Mouse (Mus musculus) bone marrow, adult 2 months (tissue): ENCODE measurements around the gene Col23a1.

ENCODE experiments used
- CTCF ChIP-seq: fragments of 200-500 bp; IDR thresholded peaks from 2 replicates; pipeline ENCODE4 v1.5.1; 2011; ENCODE audit warnings: low read length, control low read depth; ENCODE audit not compliant: control insufficient read depth, insufficient read depth
- POLR2A ChIP-seq: fragments of 200-500 bp; IDR thresholded peaks from 2 replicates; pipeline ENCODE4 v1.6.1; 2011; ENCODE audit warnings: low read depth, mild to moderate bottlenecking, control low read depth, low read length, borderline replicate concordance; ENCODE audit not compliant: control insufficient read depth

- TF ChIP-seq CTCF, result peak; percentile 22; the same call in 1 of the 2 replicates
- peak; percentile 88 for TF ChIP-seq POLR2A
These were observed 294.9 kb downstream of the Col23a1 start, which contains the start of gene Phykpl for GRCm38 (mm10) chr11:51584431-51585248.
